Mouse (Mus musculus) MEL (cell line): ENCODE data around the gene Plekhg1.

Source experiments
- CTCF ChIP-seq, 3 experiments: IDR thresholded peaks in 2 of 3; conservative IDR thresholded peaks in 1 of 3; 2 replicates each; pipeline ENCODE4 v1.5.1; 2011 to 2012; ENCODE audit warnings: low read length in 3 of 3, low read depth in 2 of 3, mild to moderate bottlenecking in 2 of 3, improper control_type of control experiment in 1 of 3, inconsistent platforms in 1 of 3, mixed read lengths in 1 of 3, moderate library complexity in 1 of 3; ENCODE audit not compliant: control insufficient read depth in 1 of 3, insufficient read depth in 1 of 3, poor library complexity in 1 of 3, severe bottlenecking in 1 of 3
- GATA1 ChIP-seq: IDR thresholded peaks from 2 replicates; pipeline ENCODE4 v1.6.1; 2011; ENCODE audit warnings: low read depth, low read length, improper control_type of control experiment
- POLR2A ChIP-seq, 2 experiments: IDR thresholded peaks; 2 replicates each; pipeline ENCODE4 v1.6.1; 2011 to 2012; ENCODE audit warnings: low read length in 2 of 2, mild to moderate bottlenecking in 2 of 2, control low read depth in 1 of 2, improper control_type of control experiment in 1 of 2, low read depth in 1 of 2, moderate library complexity in 1 of 2; ENCODE audit not compliant: control insufficient read depth in 1 of 2, insufficient read depth in 1 of 2, poor library complexity in 1 of 2
- SMC3 ChIP-seq: IDR thresholded peaks from 2 replicates; pipeline ENCODE4 v1.6.1; 2011; ENCODE audit warnings: low read depth, low read length, improper control_type of control experiment
- ZNF384 ChIP-seq: IDR thresholded peaks from 2 replicates; pipeline ENCODE4 v1.6.1; 2012; ENCODE audit warnings: low read depth, mild to moderate bottlenecking, inconsistent platforms, low read length, improper control_type of control experiment

- TF ChIP-seq CTCF (IDR thresholded peaks at IDR 0.05 in 2 of 3, conservative IDR thresholded peaks at IDR 0.05 in 1 of 3; ENCODE audit: control insufficient read depth in 1 of 3, insufficient read depth in 1 of 3, low read depth in 2 of 3, low read length in 3 of 3, poor library complexity in 1 of 3, severe bottlenecking in 1 of 3) (no peak), POLR2A (IDR thresholded peaks at IDR 0.05; ENCODE audit: control insufficient read depth in 1 of 2, insufficient read depth in 1 of 2, low read depth in 1 of 2, low read length in 2 of 2, poor library complexity in 1 of 2) (no peak), ZNF384 (no peak), GATA1 (no peak), SMC3 (no peak)
These were observed 238.2 kb downstream of the Plekhg1 start for GRCm38 (mm10) chr10:3978326-3978725.
